Mouse (Mus musculus) lung, postnatal 14 days (tissue): ENCODE results near the gene Tmem186.

Experiments
- DNase-seq: peaks from one replicate; pipeline ENCODE4 v3.0.0; 2021

The Tmem186 gene

DNA sequence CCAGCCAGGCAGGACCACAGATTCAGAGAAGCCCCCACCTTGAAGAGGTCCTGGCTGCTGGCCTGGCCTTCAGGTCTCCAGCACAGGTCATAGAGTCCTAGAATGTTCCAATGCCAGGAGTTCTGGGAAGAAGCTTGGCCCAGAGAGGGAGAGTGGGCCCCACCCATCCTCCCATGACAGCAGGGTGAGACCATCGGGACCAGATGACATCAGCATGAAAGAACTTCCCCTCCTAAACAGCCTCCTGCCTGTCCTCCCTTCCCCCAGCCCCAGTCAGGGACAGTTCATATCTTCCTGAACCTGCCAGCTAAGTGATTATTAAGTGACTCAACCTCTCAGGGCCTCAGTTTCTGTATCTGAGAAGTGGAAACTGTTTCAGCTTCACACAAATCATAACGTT lies 28.9 kb upstream of the Tmem186 start:
- peak; percentile 66 for DNase-seq

DNA sequence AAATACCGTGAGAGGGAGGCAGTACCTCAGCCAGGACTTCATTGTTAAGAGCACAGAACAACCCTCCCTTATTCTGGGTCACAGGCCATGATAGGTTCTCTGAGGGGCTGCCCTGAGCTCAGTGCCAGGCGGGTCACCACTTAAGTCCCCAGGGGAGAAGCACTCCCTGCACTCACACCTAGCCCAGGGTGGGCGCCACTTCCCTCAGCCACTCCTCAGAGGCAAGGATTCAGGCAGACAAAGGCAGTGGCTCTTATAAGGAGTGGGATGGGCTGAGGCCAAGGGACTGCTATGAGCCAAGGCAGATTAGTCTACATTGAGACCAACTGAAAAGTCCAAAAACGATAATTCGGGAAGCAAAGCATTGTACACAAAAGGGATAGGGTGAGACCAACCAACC lies 27.9 kb upstream of the Tmem186 start:
- no peak for DNase-seq

DNA sequence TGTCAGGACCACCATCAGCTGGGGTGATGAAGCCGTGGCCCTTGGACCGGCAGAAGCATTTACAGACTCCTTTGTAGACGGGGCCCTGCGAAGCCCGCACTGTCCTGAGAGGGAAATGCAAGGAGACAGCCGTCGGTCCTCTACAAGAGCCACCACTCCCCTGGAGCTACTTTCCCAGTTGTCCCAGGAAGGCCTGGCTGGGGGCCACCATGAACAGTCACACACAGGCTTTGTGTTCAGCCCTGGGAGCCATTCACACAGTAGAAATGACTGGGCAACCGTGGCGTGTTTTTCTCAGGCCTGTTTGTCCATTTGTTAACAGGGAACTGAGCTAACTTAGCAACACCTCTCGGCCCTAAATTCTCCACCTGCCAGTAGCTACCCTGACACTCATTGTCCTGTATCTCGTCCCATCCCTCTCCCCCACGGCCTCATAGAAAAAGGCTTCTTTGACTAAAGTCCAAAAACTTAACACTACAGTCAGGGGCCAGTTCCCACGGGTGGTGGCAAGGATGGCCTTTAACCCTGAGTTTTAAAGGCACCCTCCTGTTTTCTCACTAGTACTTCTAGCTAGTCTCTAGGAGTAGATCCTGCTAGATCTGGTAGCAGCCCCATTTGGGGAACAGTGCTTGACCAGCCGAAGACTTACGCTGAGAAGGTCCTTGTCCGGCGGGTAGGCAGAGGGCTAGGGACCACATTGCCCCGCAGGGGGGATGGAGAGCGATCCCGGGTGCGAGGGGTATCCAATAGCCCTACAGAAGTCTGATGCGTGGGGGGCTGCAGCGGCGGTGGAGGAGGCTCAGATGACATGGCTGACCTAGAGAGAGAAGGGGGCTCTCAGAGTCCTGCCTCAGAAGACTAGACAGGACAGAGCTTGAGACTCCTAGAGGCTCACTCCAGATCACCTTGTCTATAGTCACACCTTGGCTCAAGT lies 26.4 kb upstream of the Tmem186 start:
- DNase-seq: no peak

DNA sequence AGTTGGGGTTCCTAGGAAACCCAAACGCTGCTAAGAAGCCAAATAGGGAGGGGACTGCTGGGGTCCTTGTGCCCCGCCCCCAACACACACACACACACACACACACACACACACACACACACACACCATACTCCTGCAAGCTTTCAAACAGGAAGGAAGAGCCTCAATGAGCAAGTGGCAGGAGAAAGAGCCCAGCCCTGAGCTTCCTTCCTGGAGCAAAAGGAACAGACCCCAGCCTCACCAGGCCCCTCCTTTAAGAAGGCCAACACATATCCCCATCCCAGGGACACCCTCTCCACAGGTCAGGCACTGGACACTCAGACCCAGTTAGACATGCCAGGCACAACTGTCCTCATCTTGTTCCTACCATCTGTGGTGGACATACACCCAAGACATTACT lies 25.5 kb upstream of the Tmem186 start:
- DNase-seq: no peak

DNA sequence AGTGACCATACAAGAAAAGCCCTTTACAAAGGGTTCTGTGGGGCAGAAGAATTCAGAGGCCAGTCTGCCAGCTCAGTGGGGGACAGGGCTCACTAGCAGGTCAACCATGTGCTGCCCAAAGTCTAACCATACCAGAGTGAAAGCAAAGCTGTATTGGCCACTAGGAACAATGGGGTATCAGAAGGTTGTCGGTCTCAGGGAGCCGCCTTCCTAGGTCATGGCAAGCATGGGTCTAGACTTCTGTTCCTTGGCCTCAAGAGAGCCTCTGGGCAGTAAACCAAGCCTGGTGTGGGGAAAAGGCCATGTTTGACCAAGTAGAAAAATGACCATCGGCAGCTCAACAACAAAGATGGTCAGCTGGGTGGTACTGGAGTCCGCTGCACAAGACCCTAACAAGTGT lies 21.3 kb upstream of the Tmem186 start:
- no peak for DNase-seq

DNA sequence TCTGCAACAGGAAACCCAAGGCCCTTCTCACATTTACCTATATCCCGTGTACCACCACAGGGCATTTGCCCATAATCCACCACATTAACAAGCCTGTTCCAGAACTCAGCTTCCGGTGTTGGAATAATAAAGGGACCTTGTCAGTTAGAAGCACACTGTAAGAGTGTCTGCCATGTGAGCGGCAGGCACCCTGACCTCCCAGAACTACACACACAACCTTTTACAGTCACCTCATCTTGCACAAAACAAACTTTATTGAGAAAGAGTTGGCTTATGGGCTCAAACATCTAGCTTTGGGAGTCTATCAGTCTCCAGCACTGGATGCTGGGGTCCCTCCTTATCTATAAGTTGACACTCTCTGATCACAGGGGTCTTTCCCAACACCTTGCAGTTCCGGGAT lies 20.8 kb upstream of the Tmem186 start:
- no peak for DNase-seq

DNA sequence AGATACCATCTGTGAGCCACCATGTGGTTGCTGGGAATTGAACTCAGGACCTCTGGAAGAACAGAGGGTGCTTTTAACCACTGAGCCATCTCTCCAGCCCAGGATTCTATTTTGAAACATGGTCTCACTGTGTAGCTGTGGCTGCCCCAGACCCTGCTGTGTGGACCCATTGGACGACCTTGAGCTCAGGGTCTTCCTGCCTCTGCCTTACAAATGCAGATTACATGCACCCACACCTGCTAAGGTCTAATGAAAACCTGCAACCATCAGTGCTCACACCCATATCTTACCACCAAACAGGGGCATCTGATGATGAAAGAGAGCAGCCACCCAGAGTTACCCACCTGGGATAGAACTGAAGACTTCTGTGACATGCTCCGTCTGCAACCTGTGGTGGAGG lies 18.7 kb upstream of the Tmem186 start:
- DNase-seq: no peak

DNA sequence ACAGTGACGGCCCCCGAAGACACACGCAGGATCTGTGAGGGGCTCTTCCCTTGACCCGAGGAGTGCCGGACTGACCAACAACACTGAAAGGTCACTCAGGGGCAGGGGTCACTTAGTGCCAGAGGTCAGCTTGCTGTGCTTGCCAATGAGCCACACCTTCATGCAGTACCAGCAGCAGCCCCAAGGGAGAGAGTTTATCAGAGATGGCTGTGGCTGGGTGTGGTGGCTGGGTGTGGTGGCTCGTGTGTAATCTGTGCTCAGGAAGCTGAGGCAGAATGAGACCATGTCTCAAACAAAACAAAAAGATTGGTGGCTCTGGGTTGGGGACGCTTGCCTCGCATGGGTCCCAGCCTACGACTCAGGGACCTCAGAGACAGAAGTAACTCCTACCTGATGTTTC lies 18.1 kb upstream of the Tmem186 start:
- DNase-seq: no peak

DNA sequence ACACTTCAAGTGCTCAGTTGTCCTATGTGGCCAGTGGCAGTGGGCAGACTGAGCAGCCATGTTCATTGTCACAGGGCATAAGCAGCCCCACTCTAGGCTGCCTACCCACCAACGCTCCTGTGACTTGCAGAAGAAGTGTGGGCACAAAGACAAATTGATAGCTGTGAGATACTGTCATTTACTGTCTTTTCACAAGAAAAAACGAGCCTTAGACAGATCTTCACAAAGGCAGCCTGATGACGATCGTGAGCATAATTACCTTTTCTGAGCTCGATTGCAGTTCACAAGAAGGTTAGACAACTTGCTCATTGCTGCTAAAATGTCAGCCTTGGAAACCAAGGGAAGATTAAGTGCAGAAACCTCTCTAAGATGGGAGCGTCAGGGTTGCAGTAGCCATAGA lies 17.6 kb upstream of the Tmem186 start:
- DNase-seq: no peak

DNA sequence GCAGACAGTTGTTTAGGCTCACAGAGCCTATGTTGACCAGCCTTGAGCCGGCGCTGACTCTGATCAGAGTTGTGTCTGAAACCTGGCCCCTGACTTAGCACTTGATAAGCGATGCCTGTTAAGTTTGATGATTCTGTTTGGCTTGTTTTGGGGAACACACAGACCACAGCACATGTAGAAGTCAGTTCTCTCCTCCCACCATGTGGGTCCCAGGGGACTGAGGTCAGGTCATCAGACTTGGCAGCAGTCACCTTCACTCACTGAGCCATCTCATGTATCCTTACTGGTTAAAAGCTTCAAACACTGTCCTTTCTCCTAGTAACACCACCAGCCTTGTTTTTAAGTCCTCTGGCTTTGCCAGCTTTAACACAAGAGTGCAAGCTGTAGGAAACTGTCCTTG lies 12.5 kb upstream of the Tmem186 start:
- DNase-seq: no peak

DNA sequence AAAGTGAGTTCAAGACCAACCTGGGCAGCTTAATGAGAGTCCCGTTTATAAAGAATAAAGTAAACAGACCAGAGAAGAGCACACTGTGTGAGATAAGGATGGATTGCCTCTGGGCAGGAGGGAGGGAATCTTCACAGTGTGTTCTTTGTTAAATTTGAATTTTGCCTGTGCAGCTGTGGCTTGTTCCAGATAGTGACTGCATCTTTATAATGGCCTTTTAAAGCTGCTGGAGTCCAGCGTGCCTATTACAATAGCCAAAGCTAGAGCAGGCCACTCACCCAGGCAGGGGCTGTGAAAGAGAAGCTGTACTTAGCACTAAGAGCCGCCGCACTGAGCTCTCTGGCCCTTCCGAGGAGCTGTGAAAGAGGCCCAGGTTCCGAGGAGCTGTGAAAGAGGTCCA lies 8.0 kb upstream of the Tmem186 start:
- no peak for DNase-seq

DNA sequence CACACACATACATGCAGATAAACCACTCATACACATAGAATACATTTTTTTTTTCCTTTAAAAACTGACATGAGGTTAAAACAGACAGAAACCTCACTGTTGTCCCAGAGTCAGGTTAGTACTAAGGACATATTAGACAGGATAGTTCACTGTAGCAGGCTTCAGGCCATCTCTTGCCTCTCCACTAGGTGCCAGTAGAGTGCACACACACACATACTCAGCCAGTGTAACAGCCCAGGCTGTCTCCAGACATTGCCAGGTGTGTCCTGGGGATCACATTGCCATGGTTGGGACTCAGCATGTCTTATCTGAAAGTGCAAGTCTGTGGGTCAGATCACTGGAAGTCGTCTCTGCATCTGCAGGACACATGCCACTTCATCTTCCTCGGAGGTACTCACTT lies 6.3 kb upstream of the Tmem186 start:
- DNase-seq: peak; percentile 57

DNA sequence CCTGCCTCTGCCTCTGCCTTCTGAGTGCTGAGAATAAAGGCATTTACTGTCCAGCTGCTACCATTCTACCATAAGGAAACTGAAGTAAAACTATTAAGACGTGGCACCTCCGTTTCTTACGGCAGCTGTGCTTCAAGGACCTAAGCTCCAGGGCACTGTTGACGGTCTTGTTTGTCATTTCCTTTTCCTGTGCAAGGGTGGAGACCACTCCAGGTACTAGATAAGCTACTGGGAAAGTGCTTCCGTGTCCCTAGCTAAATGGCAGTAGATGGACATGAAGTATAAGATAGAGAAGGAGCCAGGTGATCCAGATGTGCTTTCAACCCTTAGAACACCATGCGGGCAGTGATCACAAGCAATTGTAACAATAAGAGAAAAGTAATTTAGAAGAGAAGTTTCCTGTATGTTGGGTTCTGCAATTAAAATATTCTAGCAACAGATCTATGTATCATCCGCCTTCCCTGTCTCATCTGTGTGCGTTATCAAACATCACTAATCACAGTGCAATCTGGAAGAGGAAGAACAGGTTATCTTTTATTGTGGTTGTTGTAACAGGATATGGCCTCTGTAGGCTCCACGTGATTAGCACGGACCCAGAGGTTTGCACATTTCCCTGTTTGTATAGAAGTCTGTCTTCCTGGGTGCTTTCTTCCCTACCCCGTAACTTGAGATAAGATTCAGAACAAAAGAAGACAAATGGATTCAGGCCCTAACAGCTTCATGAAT lies 2.1 kb upstream of the Tmem186 start:
- no peak for DNase-seq

DNA sequence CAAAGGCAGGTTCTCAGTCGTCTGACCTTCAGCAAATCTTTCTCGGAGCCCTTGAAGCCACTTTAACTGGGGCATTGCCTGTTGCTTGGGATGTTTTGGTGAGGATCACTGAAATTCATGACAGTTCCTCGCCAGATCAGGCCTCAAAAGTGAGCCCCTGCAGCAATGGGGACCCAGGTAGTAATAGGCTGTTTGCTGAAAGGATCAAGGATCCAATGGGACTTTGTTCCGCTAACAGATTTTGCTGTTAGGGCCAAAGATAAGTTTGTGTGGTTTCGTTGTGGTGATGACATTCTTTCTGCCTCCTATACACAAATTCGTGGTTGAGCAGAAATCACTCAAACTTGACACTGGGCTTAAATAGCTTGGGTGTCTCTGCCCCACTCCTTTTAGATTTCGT lies 619 bp upstream of the Tmem186 start:
- DNase-seq: no peak

DNA sequence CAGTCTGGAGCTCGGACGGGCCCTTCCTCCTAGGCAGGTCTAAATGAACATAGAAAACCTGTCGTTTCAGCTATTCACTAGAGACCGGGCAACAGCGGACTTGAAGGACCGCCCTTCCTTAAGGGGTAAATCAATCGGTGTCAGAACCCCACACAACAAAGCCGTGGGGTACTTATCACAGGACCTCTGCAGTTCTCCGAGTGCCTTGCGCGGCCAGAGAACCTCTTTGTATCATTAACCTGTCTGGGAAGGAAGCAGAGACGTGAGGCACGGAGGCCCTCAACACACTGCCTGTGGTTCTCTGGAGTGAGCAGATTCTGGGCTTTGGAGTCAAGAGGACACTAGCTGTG lies 670 bp downstream of the Tmem186 start:
- no peak for DNase-seq

DNA sequence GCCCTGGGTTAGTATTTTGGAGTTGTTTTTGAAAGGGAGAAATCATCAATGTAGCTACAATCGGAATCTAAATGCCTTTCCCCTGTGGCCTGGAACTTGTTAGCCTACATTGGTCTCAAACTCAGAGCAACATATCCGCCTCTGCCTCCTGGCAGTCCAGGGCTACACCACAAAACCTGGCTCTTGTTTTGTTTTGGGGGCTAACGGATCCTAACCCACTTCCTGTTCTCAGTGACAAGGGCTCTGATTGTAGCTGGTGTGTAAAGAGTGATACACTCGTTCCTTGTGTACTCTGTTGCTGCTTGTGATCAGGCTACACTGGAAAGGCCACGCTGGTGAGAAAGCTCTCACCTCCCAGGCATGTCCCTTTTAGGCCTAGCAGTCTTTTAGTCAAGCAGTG lies 6.1 kb downstream of the Tmem186 start:
- DNase-seq: no peak

DNA sequence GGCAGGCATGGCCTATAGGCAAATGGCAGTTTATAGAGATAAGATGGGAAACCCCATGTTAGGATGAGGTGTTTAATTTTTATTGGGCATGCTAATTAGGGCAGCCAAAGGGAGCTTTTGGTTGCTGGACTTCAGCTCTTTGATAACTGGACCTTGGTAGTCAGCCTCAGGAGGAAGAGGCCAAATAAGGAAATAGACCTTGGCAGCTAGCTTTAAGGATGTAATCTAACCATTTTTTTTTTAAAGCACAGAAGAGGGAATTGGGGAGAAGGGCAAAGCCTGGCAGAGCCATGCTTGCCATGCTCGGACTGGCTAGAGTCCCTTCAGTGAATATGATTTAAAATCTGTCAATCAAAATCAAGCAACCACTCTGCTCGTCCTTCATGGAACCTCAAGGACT lies 7.1 kb downstream of the Tmem186 start:
- DNase-seq: no peak

DNA sequence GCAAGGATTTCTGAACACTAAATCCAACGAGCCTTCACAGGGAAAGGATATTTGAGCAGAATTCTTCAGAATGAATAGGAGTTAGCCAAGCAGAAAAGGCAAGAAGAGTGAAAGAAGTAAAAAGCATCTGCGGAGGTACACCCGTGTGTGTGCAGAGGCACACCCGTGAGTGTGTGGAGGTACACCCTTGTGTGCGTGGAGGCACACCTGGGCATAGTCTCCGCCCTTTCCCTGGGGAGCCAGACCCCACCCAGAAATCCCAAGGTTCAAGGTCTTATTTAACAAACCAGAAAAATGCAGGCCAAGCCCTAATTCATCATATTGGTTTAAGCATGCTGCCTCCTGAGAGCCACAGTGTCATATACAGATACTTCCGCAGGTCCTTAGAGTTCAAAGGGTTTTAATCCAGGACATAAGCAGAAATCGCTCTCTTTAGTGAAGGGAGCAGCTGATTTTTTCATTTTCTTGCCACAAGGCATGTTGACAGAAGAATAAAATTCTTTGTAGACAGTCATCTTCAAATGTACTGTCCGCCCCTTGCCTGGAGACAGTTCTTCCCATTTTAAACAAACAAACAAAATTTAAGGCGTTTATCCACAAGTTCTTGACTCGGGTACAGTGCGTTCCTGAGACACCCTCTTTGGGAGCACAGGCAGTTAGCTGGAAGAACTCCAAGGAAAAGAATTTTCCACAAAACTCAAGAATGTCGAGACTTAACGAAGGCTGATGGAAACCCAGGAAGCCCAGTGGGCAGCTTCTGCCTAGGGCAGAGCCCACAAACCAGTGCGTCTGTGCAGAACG lies 17.0 kb downstream of the Tmem186 start:
- no peak for DNase-seq

DNA sequence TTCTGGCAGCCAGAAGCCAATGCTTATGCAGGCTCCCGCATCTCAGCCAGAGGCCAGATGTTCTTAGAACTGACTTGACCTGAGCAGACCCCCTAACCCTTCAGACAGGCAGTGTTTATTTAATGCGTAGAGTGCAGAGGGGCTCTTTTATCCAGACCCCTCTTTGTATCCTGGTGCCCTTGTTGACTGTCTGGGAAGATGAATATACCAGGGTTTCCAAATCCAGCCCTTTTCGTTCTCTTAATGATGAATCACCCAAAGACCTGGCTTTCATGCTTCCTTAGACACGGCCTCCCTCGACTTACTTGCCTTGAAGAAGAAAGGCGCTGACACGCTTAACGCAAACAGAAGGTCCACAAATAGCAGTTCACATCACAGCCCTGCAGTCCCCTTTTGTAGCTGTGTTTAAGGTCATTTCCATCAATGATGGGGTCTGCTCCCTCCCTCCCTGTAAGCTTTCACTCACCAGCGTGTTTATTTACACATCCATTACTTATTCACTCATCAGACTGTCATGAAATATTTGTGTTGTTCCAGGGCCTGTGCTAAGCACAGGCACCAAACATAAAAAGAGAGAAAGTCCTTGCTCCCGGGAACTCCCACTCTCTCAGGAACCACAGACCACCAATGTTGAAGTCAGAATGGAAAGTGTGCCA lies 17.7 kb downstream of the Tmem186 start:
- no peak for DNase-seq

DNA sequence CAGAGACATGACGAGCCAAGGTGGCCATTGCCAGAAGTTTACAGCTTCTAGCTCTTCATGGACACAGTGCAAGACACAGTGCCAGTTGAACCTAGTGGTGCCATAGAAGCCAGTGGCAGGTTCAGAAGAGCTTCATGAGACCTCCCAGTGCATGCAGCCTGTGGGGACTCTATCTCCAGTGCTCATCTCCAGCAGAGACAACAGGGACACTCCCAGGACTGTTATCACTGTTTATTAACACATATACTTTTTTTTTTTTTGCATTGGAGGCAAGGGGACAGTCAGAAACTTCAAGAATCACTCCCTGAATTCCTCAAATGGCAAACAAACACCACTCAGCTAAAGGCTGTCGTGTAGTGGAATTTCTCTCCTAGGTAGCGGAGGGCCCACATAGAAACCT lies 24.1 kb downstream of the Tmem186 start:
- DNase-seq: no peak

DNA sequence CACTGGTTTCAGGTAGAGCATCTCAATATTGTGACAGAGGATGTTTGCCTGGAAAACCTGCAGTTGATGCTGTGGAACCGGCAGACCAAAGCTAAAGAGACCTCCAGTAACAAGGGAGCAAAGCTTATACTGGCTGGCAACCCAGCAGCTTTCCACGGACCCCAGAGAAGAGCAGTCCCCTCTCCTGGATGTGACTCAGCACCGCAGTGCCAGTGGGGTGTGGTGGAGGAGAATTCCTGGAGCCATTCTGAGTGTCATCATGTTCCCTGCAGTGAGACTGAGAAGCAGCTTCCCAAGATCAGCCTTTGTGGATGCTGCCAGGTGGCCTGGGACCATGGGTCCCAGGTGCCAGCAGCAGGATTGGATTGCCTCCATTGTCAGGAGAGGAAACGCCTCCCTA lies 24.5 kb downstream of the Tmem186 start:
- no peak for DNase-seq

DNA sequence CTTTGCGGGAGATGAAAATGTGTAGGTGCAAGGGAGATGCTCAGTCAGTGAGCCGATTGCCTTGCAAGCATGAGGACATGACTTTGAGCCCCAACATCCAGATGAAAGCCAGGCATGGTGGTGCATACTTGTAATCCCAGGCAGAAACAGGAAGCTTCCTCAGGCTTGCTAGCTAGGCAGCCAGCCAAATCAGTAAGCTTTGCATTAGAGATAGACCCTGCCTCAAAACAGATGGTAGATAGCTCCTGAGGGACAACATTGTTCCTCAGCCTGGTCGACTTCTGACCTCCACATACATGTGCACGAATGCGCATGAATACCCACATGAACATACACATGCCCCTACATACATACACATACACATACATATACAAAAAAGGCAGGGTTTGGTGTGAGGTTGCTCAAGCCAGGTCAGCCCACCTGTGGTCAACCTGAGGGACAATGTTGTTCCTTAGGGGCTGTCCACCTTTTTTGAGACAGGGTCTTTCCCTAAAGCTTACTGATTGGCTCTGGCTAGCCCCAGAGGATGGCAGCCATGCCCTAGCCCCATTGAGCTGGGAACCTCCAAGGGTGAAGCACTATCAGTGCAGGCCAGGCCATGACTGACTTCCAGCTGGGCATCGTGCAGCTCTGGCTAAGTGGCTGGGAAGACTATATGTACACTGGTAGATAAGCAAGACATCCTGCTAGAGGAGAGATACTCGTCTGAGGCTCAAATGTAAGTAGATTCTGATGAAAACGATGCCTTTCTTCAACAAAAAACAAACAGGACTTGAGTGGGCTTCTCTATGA lies 25.1 kb downstream of the Tmem186 start:
- no peak for DNase-seq
